Mouse (Mus musculus) cerebellum, postnatal 10 days (tissue): Measurements from ENCODE around the gene Nelfb.

Experiments used
- DNase-seq, 2 experiments: peaks; one replicate each; pipeline ENCODE4 v3.0.0; 2021; ENCODE audit warnings: mixed read lengths in 2 of 2

Nelfb gene

DNA sequence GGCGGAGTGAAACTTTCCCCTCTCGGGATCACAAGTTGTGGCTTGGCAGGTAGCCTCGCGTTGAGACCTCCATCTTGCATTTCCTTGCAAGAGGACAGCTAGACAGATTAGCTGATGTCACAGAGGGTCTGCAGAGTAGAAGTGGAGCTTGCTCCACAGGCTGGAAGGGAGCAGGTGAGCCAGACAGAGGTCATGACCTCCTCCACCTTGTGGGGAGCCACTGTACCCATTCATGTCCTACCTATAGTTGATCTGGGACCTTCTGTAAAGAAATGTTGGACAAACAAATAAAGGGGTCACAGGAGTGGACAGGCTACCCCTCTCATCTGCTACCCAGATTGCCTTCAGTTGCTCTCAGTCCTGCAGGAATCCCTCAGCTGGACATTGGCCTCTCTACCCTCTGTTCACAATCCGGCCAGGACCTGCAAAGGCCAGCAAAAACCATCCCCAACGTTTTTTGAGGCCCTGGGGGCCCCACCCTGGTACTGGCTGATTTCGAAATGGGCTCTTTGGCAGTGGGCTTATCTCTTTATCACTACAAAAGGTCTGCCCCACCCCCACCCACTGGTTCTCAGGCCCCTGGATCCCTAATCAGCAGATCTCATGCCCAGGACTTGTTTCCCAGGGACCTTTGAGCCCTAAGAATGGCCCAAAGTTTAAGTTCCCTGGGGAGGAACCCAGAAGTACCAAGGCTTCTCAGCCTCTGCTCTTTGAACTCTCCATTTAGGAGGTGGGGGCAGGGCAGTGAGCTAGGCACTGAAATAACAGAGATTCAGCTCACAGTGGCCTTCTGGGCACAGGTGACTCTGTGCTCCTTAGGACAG, 36.2 kb downstream of the Nelfb start:
- DNase-seq, result peak in 1 of 2 experiments; percentile 4

DNA sequence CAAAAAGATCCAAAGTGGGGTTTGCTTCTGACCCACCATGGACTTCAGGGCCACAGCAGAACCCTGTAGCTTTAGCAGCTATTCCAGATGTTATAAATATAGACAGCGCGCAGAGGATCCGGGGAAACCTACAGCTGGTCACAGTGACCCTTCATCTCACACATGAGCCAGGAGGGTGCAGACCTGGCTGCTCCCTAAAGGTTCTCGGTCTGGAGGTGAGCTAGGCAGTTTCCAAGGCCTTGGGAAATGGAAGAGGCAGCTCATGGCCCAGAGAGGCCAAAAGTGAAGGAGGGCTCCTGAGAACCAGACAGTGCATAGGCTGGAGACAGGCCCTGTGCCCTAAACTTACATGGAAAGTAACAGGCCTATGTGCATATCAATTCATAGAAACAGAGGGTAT, 37.5 kb downstream of the Nelfb start:
- no peak for DNase-seq

DNA sequence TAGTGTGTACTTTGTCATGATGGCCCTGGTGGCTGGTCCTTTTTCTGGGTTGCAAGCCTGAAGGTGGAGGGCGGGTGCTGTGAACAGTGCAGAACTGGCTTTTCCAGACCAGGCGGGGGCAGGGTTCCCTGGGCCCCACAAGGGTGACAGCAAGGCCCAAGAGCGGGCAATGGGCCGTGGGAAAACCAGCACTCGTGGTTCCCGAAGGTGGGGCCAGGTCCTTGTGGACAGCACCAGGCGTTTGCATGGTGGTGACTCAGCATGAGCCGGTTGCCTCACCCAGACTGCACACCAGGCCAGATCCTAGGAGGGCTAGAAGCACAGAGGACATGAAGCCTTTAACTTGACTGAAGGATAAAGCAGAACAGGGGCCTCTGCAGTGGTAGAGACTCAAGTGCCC, 38.7 kb downstream of the Nelfb start:
- DNase-seq, result peak in 1 of 2 experiments; percentile 20

DNA sequence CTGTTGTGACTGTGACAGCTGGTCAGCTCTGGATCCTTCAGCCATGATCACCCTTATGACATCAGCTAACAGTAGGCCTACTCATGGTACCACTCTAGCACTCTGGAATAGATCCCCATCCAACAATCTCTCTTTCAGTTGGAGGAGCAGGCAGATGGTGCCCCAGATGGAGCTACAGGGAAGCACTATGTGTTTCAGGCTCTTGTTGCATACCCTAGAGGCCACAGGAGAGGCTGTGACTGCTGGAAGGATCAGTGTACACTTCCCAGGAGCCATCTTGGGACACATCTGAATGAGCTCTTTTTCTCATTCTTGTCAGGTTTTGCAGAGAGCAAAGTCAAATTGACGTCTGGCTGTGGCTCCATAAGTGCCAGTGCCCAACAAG, 39.5 kb downstream of the Nelfb start:
- DNase-seq, result peak; percentile 68 to 76

DNA sequence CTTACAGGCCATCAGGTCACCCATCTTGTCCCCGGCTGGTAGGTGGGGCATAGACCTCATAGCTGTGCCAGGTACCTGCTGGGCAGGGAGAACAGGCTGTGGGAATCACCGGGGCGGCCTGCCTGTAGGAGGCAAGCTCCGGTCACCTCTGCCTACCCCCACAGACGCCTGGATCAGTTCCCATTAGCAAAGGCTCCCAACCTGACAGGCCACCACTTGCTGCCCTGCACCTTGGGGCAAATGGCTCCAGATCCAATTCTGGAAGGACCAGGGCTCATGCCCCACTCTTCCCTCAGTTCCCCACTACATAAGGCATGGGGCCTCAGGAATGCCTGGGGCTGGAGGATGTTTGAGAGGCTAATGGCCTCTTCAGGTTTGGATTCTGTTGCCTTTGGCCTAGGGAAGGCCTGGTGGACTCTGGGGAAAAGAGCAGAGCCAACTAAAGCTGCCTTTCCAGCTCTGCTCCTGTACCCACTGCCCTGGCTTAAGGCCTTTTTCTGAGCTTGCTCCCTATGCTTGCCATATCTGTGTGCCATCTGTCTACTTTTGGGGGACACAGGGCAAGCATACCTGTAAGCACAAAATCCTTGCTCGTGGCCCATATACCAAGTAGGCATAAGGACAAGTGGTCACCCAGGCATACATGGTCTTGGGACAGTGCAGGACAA, 40.1 kb downstream of the Nelfb start:
- DNase-seq, result peak; percentile 58 to 64

DNA sequence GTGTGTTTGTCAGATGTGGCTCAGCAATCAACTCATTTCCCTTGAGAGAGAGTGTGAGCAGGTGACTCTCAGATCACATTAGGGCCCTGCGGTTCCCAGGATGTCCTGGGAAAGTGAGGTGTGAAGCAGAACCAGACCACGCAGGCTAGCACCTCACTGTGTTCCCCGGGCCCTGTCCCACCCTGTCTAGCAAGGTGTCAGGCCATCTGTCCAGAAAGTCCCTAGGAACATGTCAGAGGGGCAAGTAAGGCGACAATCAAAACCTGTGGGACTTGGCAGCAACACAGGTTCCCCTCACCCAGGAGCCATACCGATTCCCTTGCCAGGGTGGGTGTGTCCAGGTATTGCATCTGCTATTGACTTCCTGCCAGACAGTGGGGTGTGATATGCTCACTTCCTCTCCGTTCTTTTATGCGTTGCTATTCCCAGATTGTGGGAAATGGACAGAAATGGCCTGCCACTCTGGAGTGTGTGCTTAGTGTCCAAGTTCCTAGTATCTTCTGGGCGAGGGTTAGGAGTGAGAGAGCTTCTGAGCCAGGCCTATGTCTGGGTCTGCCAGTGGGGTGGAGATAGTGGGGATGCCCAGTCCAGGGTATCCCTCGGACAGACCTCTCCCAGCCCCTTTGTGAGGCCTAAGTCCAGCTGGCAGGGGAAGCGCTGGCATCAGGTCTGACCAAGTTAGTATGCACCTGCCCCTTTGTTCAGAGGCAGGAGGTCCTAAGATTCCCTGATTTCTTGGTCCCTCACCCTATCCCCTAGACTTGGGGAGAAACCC, 40.8 kb downstream of the Nelfb start:
- DNase-seq, result peak; percentile 69 to 73

DNA sequence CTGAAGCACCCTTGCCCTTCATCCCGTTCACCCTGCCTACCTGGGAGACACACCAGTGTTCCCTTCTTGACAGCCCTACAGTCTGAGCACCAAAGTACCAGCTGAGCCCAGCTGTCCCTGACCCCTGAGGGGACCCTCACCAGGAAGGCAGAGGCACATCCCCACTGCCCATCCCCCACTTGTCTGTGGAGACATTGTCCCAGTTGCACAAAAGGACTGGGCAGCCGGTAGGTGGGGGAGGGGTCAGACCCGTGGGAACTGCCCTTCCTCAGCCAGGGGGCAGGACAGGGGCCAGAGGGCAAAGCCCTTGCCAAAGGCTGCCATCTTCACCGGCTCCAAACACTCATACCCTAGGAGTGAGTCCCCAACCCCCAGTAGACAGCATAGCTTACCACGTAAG, 41.5 kb downstream of the Nelfb start:
- DNase-seq, result peak in 1 of 2 experiments; percentile 54

DNA sequence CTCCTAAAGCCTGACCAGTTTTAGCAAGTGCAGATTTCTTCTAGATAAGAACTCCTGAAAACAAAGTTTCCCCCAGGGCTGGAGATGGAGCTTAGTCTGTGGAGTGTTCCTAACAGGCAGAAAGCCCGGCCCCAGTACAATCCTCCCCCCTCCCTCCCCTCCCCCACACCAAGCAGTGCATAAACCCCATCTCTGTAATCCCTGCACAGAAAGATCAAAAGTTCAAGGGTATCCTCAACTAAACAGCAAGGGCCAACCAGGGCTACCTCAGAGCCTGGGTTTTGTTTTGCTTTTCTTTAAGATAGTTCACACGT, 42.7 kb downstream of the Nelfb start:
- peak in 1 of 2 experiments; percentile 0 for DNase-seq

DNA sequence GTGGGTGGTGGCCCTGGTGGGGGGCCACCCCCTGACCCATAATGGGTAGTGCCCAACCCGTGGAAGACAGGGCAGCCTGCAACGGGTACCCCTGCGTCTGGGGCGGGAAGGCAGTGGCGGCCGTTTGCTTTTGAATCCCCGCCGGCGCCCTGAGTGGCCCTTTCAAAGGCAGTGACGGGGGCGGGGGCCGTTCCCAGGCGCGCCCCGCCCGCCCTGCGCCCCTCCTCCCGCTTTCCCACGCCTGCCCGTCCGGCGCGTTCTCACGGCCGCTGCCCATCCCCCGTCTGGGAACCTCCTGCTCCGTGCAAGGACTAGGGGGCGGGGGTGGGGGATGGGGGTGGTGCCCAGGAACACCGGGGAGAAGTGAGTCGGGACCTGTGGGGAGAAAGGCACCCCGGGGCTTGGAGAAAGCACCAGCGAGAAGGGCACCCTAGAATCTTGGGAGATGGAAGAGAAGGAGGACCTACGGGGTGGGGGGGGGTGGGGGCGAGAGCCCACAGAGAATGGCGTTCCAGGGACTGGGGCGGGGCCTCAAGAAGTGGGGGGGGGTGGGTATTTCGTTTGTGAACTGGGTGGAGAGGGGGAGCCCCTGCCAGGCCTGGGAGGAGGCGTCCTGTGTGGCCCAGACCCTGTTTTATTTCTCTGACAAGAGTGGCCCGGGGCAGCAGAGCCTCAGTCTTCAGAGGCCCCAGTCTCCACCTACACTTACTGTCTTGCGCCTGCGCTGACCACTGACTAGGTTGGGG, 43.2 kb downstream of the Nelfb start:
- peak; percentile 66 to 78 for DNase-seq

DNA sequence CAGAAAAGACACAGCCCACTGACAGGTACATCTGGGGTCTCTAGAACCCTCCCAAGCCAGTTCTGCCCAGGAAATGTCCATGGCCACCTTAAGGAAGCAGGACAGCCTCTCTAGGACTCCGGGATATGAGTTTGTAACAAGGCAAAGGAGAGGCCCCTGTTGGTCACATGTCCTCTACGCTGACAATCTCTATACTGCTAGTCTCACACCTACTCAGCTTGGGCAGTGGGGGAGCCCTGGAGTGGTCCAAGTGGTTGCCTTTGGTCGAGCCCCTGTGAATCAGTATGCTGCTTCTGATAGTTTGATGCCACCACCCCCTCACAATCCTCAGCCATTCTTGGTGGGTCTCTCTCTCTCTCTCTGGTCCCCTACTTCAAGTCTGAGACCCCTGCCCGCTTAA, 43.8 kb downstream of the Nelfb start:
- DNase-seq, result no peak

DNA sequence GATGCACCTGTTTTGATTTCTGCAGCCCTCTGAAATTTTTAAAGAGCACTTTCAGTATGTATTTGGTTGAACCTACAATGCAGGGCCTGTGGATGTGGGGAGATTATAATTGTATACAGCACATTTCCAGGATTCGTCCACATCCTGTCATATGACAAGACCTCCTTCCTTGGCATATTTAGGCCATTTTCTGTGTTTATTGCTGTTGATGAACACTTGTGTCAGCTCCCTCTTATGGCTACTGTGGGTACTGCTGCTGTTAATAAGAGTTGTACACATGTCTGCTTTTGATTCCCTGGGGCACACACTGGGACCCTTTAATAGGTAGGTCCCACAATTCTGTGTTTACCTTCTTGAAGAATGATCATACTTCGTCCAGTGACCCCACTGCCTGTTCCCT, 53.6 kb downstream of the Nelfb start:
- DNase-seq, result peak; percentile 73 to 80

DNA sequence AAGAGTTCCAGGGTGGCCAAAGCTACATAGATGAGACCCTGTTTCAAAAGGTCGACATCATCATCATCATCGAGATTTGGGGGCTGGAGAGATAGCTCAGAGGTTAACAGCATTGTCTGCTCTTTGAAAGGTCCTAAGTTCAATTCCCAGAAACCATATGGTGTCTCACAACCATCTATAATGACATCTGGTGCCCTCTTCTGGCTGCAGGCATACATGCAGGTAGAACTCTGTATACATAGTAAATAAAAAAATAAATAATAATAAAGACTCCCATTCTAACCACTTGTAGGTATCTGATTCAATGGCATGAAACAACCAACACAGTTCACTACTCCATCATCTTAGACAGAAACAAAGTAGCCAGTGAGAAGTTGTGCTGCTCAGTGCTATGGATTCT, 54.3 kb downstream of the Nelfb start:
- no peak for DNase-seq

DNA sequence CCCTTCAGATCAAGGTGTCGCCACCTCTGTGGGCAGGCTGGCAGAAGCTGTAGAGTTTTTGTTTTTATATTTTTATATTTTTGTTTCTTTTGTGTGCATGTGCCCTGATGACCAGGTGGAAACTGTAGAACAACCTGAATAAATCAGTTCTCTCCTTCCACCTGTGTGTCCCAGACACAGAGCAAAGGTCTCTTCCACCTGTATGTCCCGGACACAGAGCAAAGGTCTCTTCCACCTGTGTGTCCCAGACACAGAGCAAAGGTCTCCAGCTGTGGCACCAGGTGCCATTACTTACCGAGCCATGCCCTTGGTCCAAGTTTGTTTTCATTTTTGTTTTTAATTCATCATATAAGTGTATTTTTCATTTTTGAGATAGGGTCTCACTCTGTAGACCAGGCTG, 55.1 kb downstream of the Nelfb start:
- DNase-seq, result no peak

DNA sequence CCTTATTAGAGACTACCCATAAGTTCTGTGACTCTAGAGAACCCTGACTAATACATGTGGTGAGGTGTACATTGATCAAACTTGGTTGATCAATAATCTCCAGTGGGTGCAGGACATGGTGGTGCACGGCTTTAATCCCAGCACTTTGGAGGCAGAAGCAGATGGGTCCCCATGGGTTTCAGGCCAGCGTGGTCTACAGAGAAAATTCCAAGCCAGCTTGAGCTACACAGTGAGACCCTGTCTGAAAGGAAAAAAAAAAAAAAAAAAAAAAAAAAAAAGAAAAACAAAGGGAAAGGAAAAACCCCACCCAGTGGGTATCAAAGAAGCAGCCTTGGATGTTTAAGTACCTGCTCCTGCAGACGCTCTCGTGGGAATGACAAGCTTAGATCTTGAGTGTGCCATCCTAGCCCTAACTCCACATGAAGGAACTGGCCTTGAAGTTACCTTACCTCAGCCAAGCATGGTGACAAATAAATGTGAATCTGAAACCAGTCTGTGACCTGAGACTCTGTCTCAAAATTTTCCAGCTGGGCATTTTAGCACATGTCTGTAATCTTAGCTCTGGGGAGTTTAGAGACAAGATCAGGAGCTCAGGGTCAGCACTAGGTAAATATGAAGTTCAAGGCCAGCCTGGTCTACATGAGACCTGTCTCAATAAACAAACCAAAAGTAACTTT, 59.9 kb downstream of the Nelfb start:
- DNase-seq, result no peak
